Mouse (Mus musculus): Measurements from ENCODE around the gene Pla2r1. TPM values are rescaled to one million over a fixed set of nuclear protein-coding genes. Genes with fewer than 3 reads are reported as not detected.

Pla2r1 gene
- total RNA-seq, 2 experiments from 2014 or later, result 0.74 to 0.96 TPM

- DNase-seq (ENCODE audit: low spot score), result no peak
Measured at GRCm38 (mm10) chr2:60503991-60504390, 49.1 kb downstream of the Pla2r1 start.

GRCm38 (mm10) chr2:60500583-60501116 lies 52.5 kb downstream of the Pla2r1 start:
- DNase-seq (ENCODE audit: low spot score), result no peak

GRCm38 (mm10) chr2:60479906-60480305 lies 73.2 kb downstream of the Pla2r1 start:
- no peak for DNase-seq (ENCODE audit: low spot score)

GRCm38 (mm10) chr2:60478778-60479177 lies 74.3 kb downstream of the Pla2r1 start:
- DNase-seq (ENCODE audit: low spot score), result no peak

GRCm38 (mm10) chr2:60468901-60469770 lies 84.0 kb downstream of the Pla2r1 start:
- no peak for DNase-seq (ENCODE audit: low spot score)

- DNase-seq (ENCODE audit: low spot score), result no peak
Measured at GRCm38 (mm10) chr2:60452376-60452775, 100.7 kb downstream of the Pla2r1 start.

- DNase-seq (ENCODE audit: low spot score), result no peak
Measured at GRCm38 (mm10) chr2:60451119-60451773, 101.9 kb downstream of the Pla2r1 start.

GRCm38 (mm10) chr2:60449732-60450131 lies 103.4 kb downstream of the Pla2r1 start:
- peak; percentile 48 for DNase-seq (ENCODE audit: low spot score)

- peak; percentile 65 for DNase-seq (ENCODE audit: low spot score)
Measured at GRCm38 (mm10) chr2:60444711-60445509, 108.2 kb downstream of the Pla2r1 start.

GRCm38 (mm10) chr2:60443279-60443678 lies 109.8 kb downstream of the Pla2r1 start:
- no peak for DNase-seq (ENCODE audit: low spot score)

GRCm38 (mm10) chr2:60441875-60442274 lies 111.2 kb downstream of the Pla2r1 start:
- no peak for DNase-seq (ENCODE audit: low spot score)

GRCm38 (mm10) chr2:60436802-60437201 lies 116.3 kb downstream of the Pla2r1 start:
- no peak for DNase-seq (ENCODE audit: low spot score)

- DNase-seq (ENCODE audit: low spot score), result no peak
Measured at GRCm38 (mm10) chr2:60430315-60431021, 122.6 kb downstream of the Pla2r1 start.

GRCm38 (mm10) chr2:60418075-60418474 lies 135.0 kb downstream of the Pla2r1 start:
- DNase-seq (ENCODE audit: low spot score), result peak; percentile 67

- no peak for DNase-seq (ENCODE audit: low spot score)
Measured at GRCm38 (mm10) chr2:60414334-60414733, 138.8 kb downstream of the Pla2r1 start.

GRCm38 (mm10) chr2:60413006-60413650 lies 140.0 kb downstream of the Pla2r1 start:
- DNase-seq (ENCODE audit: low spot score), result no peak

GRCm38 (mm10) chr2:60411181-60411580 lies 141.9 kb downstream of the Pla2r1 start:
- no peak for DNase-seq (ENCODE audit: low spot score)

- DNase-seq (ENCODE audit: low spot score), result no peak
Measured at GRCm38 (mm10) chr2:60409989-60410763, 142.9 kb downstream of the Pla2r1 start.

- no peak for DNase-seq (ENCODE audit: low spot score)
Measured at GRCm38 (mm10) chr2:60409194-60409593, 143.9 kb downstream of the Pla2r1 start.

GRCm38 (mm10) chr2:60407387-60407786 lies 145.7 kb downstream of the Pla2r1 start:
- no peak for DNase-seq (ENCODE audit: low spot score)
